Mouse (Mus musculus) c-Kit-positive CD71-negative TER-119-negative erythroid progenitor cells, embryonic 14.5 days (primary cell): ENCODE results near the gene Hook2.

Source experiments
- DNase-seq: peaks from one replicate; pipeline ENCODE4 v3.0.0-alpha.2; 2013; ENCODE audit warnings: low read depth

The Hook2 gene

GRCm38 (mm10) chr8:84973079-84973478, 17.3 kb upstream of the Hook2 start:
- no peak for DNase-seq

- DNase-seq, result no peak
These were observed 16.4 kb upstream of the Hook2 start for GRCm38 (mm10) chr8:84973803-84974542.

GRCm38 (mm10) chr8:84974543-84975142, 15.8 kb upstream of the Hook2 start:
- no peak for DNase-seq

GRCm38 (mm10) chr8:84975434-84975833, 15.0 kb upstream of the Hook2 start:
- DNase-seq, result no peak

- peak; percentile 92 for DNase-seq
These were observed 14.2 kb upstream of the Hook2 start for GRCm38 (mm10) chr8:84976031-84976762.

GRCm38 (mm10) chr8:84976763-84977434, 13.5 kb upstream of the Hook2 start:
- DNase-seq, result no peak

- DNase-seq, result no peak
These were observed 12.8 kb upstream of the Hook2 start for GRCm38 (mm10) chr8:84977435-84978247.

GRCm38 (mm10) chr8:84978248-84978940, 12.0 kb upstream of the Hook2 start, which contains the start of gene Junb:
Gene Junb, minus strand, starts transcription at chr8:84978718.
- DNase-seq, result peak; percentile 94

- peak; percentile 91 for DNase-seq
These were observed 10.6 kb upstream of the Hook2 start for GRCm38 (mm10) chr8:84979599-84980421.

GRCm38 (mm10) chr8:84980622-84981358, 9.6 kb upstream of the Hook2 start:
- no peak for DNase-seq

- no peak for DNase-seq
These were observed 8.5 kb upstream of the Hook2 start for GRCm38 (mm10) chr8:84981644-84982498.

- DNase-seq, result no peak
These were observed 7.8 kb upstream of the Hook2 start for GRCm38 (mm10) chr8:84982499-84983011.

GRCm38 (mm10) chr8:84984294-84985048, 5.9 kb upstream of the Hook2 start:
- DNase-seq, result no peak

- no peak for DNase-seq
These were observed 5.2 kb upstream of the Hook2 start for GRCm38 (mm10) chr8:84985049-84985683.

GRCm38 (mm10) chr8:84985684-84986378, 4.6 kb upstream of the Hook2 start:
- peak; percentile 92 for DNase-seq

GRCm38 (mm10) chr8:84986379-84986945, 3.9 kb upstream of the Hook2 start:
- no peak for DNase-seq
